Mouse (Mus musculus) brain, adult 10 weeks (tissue): ENCODE results near the gene Yap1. TPM values are rescaled to one million over a fixed set of nuclear protein-coding genes. Genes with fewer than 3 reads are reported as not detected.

ENCODE experiments used
- polyA plus RNA-seq: library from polyadenylated mRNA; stranded (reverse); fragments of 350-450 nt; fragmentation: Illumina TruSeq; extraction: RNeasy Lipid Tissue Mini Kit (QIAGEN cat#74804); gene quantifications from one replicate; pipeline ENCODE4 v1.2.3, GENCODE M21; 2015; ENCODE audit warnings: low read depth, low replicate concordance

Yap1 gene
- 14.4 TPM for polyA plus RNA-seq

DNA sequence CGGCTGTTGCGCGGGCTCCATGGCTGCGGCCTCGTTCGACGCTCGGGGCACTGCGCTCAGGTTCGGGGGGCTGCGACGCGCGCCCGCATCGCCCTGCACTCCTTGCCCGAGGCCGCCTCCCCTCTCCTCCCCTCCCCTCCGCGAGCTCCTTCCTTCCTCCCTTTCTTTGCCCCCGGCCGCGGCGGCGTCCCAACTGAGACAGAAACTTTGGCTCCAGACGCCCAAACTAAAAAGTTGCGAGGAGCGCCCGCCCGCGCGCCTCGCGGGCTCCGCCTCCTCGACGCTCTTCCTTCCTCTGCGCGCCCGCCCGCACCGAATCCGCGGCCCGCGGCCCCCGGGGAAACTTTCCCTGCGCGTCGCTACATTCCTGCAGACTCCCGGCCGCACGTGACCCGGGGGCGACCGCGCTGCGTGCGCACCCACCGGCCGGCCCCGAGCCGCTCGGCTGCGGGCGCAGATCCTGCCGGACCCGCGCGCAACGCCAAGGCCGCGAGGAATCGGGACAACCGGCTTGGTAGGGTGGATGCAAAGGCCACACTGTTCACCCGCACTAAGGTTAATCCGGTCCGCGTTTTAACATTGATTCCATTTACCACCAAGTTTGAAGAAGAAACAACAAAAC, at the start of gene Yap1:
Yap1 (minus strand) TSS at position 227 of the 622 bp plus-strand sequence.

GRCm38 (mm10) chr9:8042338-8043043, 38.1 kb upstream of the Yap1 start, which contains the start of gene Cfap300:
Gene Cfap300 (minus strand): TSS chr9:8042823.

Other genes starting within 250 kb of the Yap1 start
- gene Tmem123, start 240.6 kb downstream of the Yap1 start, polyA plus RNA-seq = 15.9 TPM
- gene Birc2, start 167.5 kb downstream of the Yap1 start, polyA plus RNA-seq = 34.4 TPM
- gene Birc3, start 131.4 kb downstream of the Yap1 start, polyA plus RNA-seq = 3.1 TPM
- 13.7 TPM for gene Cfap300, start 38.2 kb upstream of the Yap1 start, polyA plus RNA-seq
- gene Cep126, start 129.7 kb upstream of the Yap1 start, polyA plus RNA-seq = 12.4 TPM